Mouse (Mus musculus) ES-Bruce4 (cell line): ENCODE measurements at regions not wholly inside any gene's neighbourhood (a gene's known extent, or its start where the extent isn't known, plus 50 kb on each side); places are given as distances from the start of the nearest gene placed in this dataset.

Experiments
- CTCF ChIP-seq: IDR thresholded peaks from one replicate; pipeline ENCODE4 v1.8.1; 2011; ENCODE audit warnings: low read depth, low read length
- EP300 ChIP-seq: IDR thresholded peaks from 2 replicates; pipeline ENCODE4 v1.6.1; 2011; ENCODE audit warnings: low read depth, low read length; ENCODE audit not compliant: insufficient read depth
- POLR2A ChIP-seq: IDR thresholded peaks from one replicate; pipeline ENCODE4 v1.8.1; 2011; ENCODE audit warnings: low read length; ENCODE audit not compliant: insufficient read depth

DNA sequence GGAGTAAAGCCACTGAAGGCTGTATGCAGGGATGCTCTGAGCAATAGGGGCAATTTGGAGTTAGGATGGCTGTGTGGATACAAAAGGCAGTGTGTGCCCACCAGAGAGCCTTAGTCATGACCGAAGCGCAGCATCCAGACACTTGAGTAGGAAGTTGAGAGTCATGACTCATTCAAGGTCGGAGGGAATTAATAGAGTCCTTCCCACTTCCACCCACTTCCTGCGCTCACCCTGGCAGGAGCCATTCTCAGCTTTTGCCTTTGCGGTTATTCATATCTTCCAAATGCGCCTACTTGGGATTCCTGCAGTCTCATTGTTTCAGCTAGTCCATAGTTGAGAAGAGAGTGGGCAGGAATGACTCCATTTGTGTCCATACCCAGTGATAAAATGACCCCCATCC is 56.1 kb upstream of the Cxcl14 start:
- no peak for TF ChIP-seq POLR2A
- no peak for TF ChIP-seq CTCF
- no peak for TF ChIP-seq EP300
